Mouse (Mus musculus): ENCODE measurements around the gene Tspoap1.

Gene Tspoap1

GRCm38 (mm10) chr11:87762702-87763385, 2.5 kb downstream of the Tspoap1 start:
- TF ChIP-seq GATA4 (IDR thresholded peaks at IDR 0.05; ENCODE audit: insufficient replicate concordance, low read length): no peak

GRCm38 (mm10) chr11:87763511-87763987, 3.2 kb downstream of the Tspoap1 start:
- TF ChIP-seq GATA4 (IDR thresholded peaks at IDR 0.05; ENCODE audit: insufficient replicate concordance, low read length): no peak

GRCm38 (mm10) chr11:87763988-87764876, 3.9 kb downstream of the Tspoap1 start:
- no peak for TF ChIP-seq GATA4 (IDR thresholded peaks at IDR 0.05; ENCODE audit: insufficient replicate concordance, low read length)

- no peak for TF ChIP-seq GATA4 (IDR thresholded peaks at IDR 0.05; ENCODE audit: insufficient replicate concordance, low read length)
These were observed 8.4 kb downstream of the Tspoap1 start for GRCm38 (mm10) chr11:87768745-87769144.

- no peak for TF ChIP-seq GATA4 (IDR thresholded peaks at IDR 0.05; ENCODE audit: insufficient replicate concordance, low read length)
These were observed 10.6 kb downstream of the Tspoap1 start for GRCm38 (mm10) chr11:87770989-87771388.

GRCm38 (mm10) chr11:87772354-87772753, 12.0 kb downstream of the Tspoap1 start:
- no peak for TF ChIP-seq GATA4 (IDR thresholded peaks at IDR 0.05; ENCODE audit: insufficient replicate concordance, low read length)

- TF ChIP-seq GATA4 (IDR thresholded peaks at IDR 0.05; ENCODE audit: insufficient replicate concordance, low read length): no peak
These were observed 17.9 kb downstream of the Tspoap1 start for GRCm38 (mm10) chr11:87778100-87778765.

- no peak for TF ChIP-seq GATA4 (IDR thresholded peaks at IDR 0.05; ENCODE audit: insufficient replicate concordance, low read length)
These were observed 18.6 kb downstream of the Tspoap1 start for GRCm38 (mm10) chr11:87778915-87779314.

GRCm38 (mm10) chr11:87779392-87779791, 19.1 kb downstream of the Tspoap1 start:
- TF ChIP-seq GATA4 (IDR thresholded peaks at IDR 0.05; ENCODE audit: insufficient replicate concordance, low read length): no peak

- TF ChIP-seq GATA4 (IDR thresholded peaks at IDR 0.05; ENCODE audit: insufficient replicate concordance, low read length): no peak
These were observed 19.8 kb downstream of the Tspoap1 start for GRCm38 (mm10) chr11:87780130-87780529.

GRCm38 (mm10) chr11:87790088-87790487, 29.7 kb downstream of the Tspoap1 start:
- TF ChIP-seq GATA4 (IDR thresholded peaks at IDR 0.05; ENCODE audit: insufficient replicate concordance, low read length): no peak

GRCm38 (mm10) chr11:87793460-87793859, 33.1 kb downstream of the Tspoap1 start, which contains the start of gene Mpo:
Gene Mpo (plus strand): TSS chr11:87793581.
- TF ChIP-seq GATA4 (IDR thresholded peaks at IDR 0.05; ENCODE audit: insufficient replicate concordance, low read length): no peak

GRCm38 (mm10) chr11:87801711-87802275, 41.5 kb downstream of the Tspoap1 start:
- no peak for TF ChIP-seq GATA4 (IDR thresholded peaks at IDR 0.05; ENCODE audit: insufficient replicate concordance, low read length)

GRCm38 (mm10) chr11:87802621-87803020, 42.3 kb downstream of the Tspoap1 start:
- TF ChIP-seq GATA4 (IDR thresholded peaks at IDR 0.05; ENCODE audit: insufficient replicate concordance, low read length): no peak

- TF ChIP-seq GATA4 (IDR thresholded peaks at IDR 0.05; ENCODE audit: insufficient replicate concordance, low read length): no peak
These were observed 45.1 kb downstream of the Tspoap1 start for GRCm38 (mm10) chr11:87805448-87805847.
